Mouse (Mus musculus) kidney, embryonic 16.5 days (tissue): ENCODE data around the gene Ppbp. TPM values are rescaled to one million over a fixed set of nuclear protein-coding genes. Genes with fewer than 3 reads are reported as not detected.

Experiments
- ATAC-seq: fragments of 200-750 bp; cut with Nextera tagmentation; 2 replicates; pipeline ENCODE4 v1.8.0; 2017; ENCODE audit warnings: moderate TSS enrichment; ENCODE audit not compliant: low FRiP score, low TSS enrichment
- H3K27ac ChIP-seq: fragments of 300-500 bp; sonication (generic); 2 replicates; pipeline ENCODE4 v1.5.1; 2014; ENCODE audit warnings: low read length
- H3K27me3 ChIP-seq: fragments of 300-500 bp; sonication (generic); 2 replicates; pipeline ENCODE4 v1.6.1; 2014; ENCODE audit warnings: low read length, control low read depth, mixed read lengths; ENCODE audit not compliant: insufficient read depth
- H3K36me3 ChIP-seq: fragments of 300-500 bp; sonication (generic); 2 replicates; pipeline ENCODE4 v1.6.1; 2014; ENCODE audit warnings: low read length, control low read depth, mixed read lengths; ENCODE audit not compliant: insufficient read depth
- H3K4me1 ChIP-seq: fragments of 300-500 bp; sonication (generic); 2 replicates; pipeline ENCODE4 v1.6.1; 2014; ENCODE audit warnings: low read length, control low read depth, mixed read lengths; ENCODE audit not compliant: insufficient read depth
- H3K4me2 ChIP-seq: fragments of 300-500 bp; sonication (generic); replicated peaks from 2 replicates; pipeline ENCODE4 v1.6.1; 2014; ENCODE audit warnings: low read depth, low read length
- H3K4me3 ChIP-seq: fragments of 300-500 bp; sonication (generic); 2 replicates; pipeline ENCODE4 v1.5.1; 2014; ENCODE audit warnings: mild to moderate bottlenecking, low read length
- H3K9ac ChIP-seq: fragments of 300-500 bp; sonication (generic); replicated peaks from 2 replicates; pipeline ENCODE4 v1.6.1; 2014; ENCODE audit warnings: low read length
- H3K9me3 ChIP-seq: fragments of 300-500 bp; sonication (generic); 2 replicates; pipeline ENCODE4 v1.6.1; 2016; ENCODE audit warnings: low read length, control low read depth
- WGBS: fragments of 180-500 bp; shearing (Covaris S2); extraction: QIAGEN DNeasy Blood & Tissue Kit; methylation state at CpG from one replicate; pipeline ENCODE4 v1.1.7; 2014; 5-methylcytosine and 5-hydroxymethylcytosine counted together
- microRNA-seq: library from miRNA; unstranded; fragments of <30 nt; microRNA quantifications from one replicate; pipeline ENCODE4, GENCODE M21; 2016
- polyA plus RNA-seq: library from polyadenylated mRNA; unstranded; fragments of >200 nt; fragmentation: Nextera tagmentation; extraction: Ambion mirVana; gene quantifications from 2 replicates; pipeline ENCODE4 v1.2.1, GENCODE M21; 2015

Ppbp gene
- polyA plus RNA-seq, 1 experiment from 2014 or later, result 1.5 TPM

- H3K27ac ChIP-seq, result no peak overlapping the region
- no peaks in the 10 kb centered on the region for H3K36me3 ChIP-seq
- no peak overlapping the region for H3K4me3 ChIP-seq
- H3K4me1 ChIP-seq, result no peaks in the 10 kb centered on the region
- no peaks in the 10 kb centered on the region for H3K27me3 ChIP-seq
- no peak overlapping the region for H3K9ac ChIP-seq
- 67% methylated on average over 3 of the region's 3 CpGs for WGBS
- no peak for ATAC-seq
- no peaks in the 10 kb centered on the region for H3K9me3 ChIP-seq
- H3K4me2 ChIP-seq, result no peak overlapping the region
Measured at GRCm38 (mm10) chr5:90807176-90807950, 39.0 kb downstream of the Ppbp start.

Small RNAs within 50 kb of the gene (microRNA-seq; reads per million reads assigned to microRNA genes)
- gene Gm24322, result not detected

Other genes with a start within 250 kb of the Ppbp start
- 11.6 and 12.8 TPM in 2 replicates for gene Afm, start 249.6 kb upstream of the Ppbp start, polyA plus RNA-seq
- 0.35 and 0.39 TPM in 2 replicates for gene 5830473C10Rik, start 207.4 kb upstream of the Ppbp start, polyA plus RNA-seq
- gene Rassf6, start 127.9 kb upstream of the Ppbp start, polyA plus RNA-seq, result 18.1 and 18.9 TPM in 2 replicates
- 0.14 TPM in 1 of 2 replicates, not detected in the other for gene Cxcl5, start 9.2 kb upstream of the Ppbp start, polyA plus RNA-seq
- gene Pf4, start 3.9 kb downstream of the Ppbp start, polyA plus RNA-seq, result 39.7 and 44.8 TPM in 2 replicates
- gene Cxcl3, start 17.6 kb downstream of the Ppbp start, polyA plus RNA-seq, result not detected in 2 replicates
- gene Cxcl15, start 26.0 kb downstream of the Ppbp start, polyA plus RNA-seq, result 0.61 TPM in 1 of 2 replicates, not detected in the other
- gene Cxcl1, start 122.7 kb downstream of the Ppbp start, polyA plus RNA-seq, result 0.75 and 1.5 TPM in 2 replicates
- gene Cxcl2, start 135.4 kb downstream of the Ppbp start, polyA plus RNA-seq, result 0.10 TPM in 1 of 2 replicates, not detected in the other
- gene Mthfd2l, start 162.6 kb downstream of the Ppbp start, polyA plus RNA-seq, result 40.0 and 41.5 TPM in 2 replicates